Mouse (Mus musculus) adipocyte (in vitro differentiated cells): ENCODE data around the gene Pdia5.

ENCODE experiments used
- DNase-seq: peaks from one replicate; pipeline ENCODE4 v3.0.0-alpha.2; 2016; ENCODE audit warnings: low spot score

Gene Pdia5

DNA sequence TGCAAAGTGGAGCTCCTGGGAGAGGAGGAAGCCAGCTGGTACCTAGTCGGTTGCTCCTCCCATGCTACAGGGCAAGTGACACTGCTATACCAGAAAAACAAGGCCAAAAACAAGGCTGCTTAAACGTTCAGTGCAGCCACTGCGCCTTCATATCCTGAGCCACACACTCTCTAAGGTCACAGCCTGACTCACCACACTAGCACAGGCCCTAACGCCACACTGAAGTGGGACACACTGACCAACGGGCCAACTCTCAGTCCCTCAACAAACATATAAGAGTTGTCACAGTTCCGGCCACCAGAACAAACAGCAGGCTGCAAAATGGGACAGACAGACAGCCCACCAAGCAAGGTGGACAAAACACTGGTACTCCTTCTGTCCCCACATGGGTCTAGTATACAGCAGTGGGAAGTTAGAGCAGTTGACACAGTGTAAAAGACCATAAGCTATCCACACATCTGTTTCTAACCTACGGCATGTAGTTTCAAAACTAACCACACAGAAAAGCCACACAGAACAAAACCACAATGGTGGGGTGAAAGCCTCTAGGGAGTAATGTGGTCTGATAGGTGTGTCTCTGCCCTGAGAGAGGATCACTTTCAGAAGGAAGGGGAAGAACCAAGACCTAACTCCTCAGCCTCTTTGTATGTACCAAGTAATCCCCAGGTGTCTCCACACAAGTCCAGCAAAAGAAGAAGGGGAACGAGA, 6.0 kb downstream of the Pdia5 start:
- peak; percentile 4 for DNase-seq

- DNase-seq, result no peak
Observed at GRCm38 (mm10) chr16:35484105-35484504, 6.6 kb downstream of the Pdia5 start.

GRCm38 (mm10) chr16:35479301-35479700, 11.4 kb downstream of the Pdia5 start:
- DNase-seq, result peak; percentile 90

DNA sequence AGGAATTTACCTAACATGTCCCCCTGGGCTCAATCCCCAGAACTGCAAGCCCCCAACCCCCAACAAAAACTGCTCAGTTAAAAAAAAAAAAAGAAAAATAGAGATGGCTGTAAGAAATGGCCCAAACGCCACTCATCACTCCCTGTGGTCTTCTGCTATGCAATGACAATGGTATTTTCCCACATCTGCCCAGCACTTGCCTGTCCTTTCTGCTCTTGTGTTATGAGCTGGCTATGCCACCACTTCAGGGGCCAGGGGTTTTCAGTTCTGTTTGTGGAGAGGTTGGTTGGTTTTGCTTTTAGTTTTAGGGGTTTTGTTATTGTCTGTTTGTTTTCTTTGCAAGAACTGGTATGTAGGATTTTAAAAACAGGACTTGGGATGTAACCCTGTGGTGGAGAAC, 13.4 kb downstream of the Pdia5 start:
- no peak for DNase-seq

- peak; percentile 71 for DNase-seq
Observed at GRCm38 (mm10) chr16:35472569-35473275, 18.0 kb downstream of the Pdia5 start.

- peak; percentile 4 for DNase-seq
Observed at GRCm38 (mm10) chr16:35471841-35472568, 18.7 kb downstream of the Pdia5 start.

GRCm38 (mm10) chr16:35470983-35471382, 19.7 kb downstream of the Pdia5 start:
- no peak for DNase-seq

DNA sequence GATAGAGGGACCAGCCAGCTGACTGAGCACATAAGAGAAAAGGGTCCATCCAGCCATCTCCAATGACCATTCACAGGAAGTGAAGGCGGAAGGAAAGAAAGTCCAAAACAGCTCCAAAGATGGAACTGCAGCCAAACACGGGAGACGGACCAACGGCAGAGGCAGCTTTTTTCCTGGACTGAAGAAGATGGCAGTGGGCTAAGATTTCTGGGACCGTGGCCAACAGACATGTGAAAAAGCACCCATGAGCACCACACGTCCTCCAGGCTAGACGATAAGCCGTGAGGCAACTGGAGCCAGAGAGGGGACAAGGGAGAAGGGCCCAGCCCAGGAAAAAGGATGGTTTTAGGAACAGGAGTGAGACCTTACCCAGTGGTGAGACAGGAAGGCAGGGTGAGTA, 20.6 kb downstream of the Pdia5 start:
- DNase-seq, result no peak

GRCm38 (mm10) chr16:35469016-35469415, 21.7 kb downstream of the Pdia5 start:
- DNase-seq, result no peak

DNA sequence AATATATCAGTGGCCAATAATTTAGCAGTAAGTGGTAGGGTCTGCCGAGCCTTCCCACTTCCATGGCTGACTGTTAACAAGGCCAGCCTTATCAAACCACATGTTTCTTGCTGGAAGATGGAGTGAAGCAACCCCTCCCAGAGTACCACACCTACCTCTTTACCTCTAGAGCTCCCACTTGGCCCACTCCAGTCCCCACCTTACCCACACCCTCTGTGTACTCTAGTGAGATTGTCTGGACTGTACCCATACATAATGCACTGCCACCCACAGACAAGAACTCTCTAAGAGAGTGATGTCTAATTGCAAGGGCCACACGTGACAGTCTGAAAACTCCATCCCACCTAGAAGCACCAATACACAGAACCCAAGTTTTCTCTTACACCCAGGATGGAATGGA, 23.6 kb downstream of the Pdia5 start:
- no peak for DNase-seq

DNA sequence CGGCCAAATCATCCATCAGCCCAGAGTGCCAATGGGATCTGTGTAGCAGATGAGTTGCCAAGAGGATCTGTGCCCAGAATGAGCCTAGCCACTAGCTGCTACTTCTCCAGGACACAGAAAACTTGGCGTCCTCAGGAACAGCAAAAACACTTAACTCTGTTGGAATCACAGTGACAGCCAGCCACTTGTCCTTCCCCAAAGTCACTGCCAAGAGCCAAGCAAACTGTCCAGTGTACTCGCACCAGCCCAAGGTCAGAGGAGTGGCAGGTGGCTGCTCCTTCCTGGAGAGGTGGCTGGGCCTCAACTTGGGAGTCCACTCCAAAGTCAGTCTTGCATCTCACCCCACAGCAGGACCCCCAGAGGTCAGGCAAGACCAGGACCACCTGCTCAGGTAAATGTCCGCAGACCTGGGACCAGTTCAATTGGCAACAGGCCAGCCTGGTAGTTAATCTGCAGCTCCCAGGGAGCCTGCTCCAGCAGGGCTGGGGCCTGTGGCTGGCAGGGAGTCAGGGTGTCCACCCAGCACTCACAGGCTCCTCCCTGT, 24.8 kb downstream of the Pdia5 start:
- peak; percentile 35 for DNase-seq

- no peak for DNase-seq
Observed at GRCm38 (mm10) chr16:35464686-35465308, 25.9 kb downstream of the Pdia5 start.

- DNase-seq, result no peak
Observed at GRCm38 (mm10) chr16:35463708-35464107, 27.0 kb downstream of the Pdia5 start.

- DNase-seq, result no peak
Observed at GRCm38 (mm10) chr16:35462955-35463354, 27.7 kb downstream of the Pdia5 start.

DNA sequence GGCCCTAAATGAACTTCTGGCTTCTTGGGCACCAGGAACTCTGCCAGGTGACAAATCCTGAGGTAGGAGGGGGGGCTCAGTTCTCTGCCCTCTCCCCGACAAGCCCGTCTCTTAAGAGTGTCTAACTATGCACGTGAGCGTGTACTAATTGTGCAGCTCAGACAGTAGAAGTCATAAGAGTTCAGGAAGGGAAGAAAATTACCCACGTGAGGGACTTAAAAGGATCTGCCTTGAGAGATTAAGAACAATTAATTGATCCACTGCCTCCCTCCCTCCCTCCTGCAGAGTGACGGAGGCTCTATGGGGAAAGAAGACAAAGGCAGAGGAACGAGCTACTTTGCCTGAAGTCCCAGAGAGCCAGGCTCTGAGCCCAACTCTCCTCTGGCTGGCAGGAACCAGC, 31.1 kb downstream of the Pdia5 start:
- no peak for DNase-seq

- DNase-seq, result no peak
Observed at GRCm38 (mm10) chr16:35458297-35458696, 32.4 kb downstream of the Pdia5 start.

GRCm38 (mm10) chr16:35457488-35457887, 33.2 kb downstream of the Pdia5 start:
- no peak for DNase-seq

DNA sequence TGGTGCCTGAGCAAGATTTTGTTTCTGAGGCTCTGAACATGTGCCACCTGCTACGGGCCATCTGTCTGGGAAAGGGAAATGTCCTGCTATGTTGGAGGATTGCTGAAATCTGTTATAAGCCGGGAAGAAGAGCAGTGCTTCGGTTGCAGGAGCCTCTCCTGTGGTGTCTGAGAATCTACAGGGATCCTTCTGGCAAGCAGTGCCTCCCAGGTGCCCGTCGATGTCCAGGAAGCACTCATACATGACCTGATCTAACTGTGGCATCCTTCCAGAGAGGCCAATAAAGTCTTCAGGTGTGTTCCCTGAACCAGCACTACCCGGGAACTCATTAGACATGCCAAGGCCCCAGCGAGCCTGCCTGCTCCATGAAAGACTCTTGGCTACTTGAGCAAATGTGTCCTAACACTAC, 33.7 kb downstream of the Pdia5 start:
- DNase-seq, result no peak

- DNase-seq, result no peak
Observed at GRCm38 (mm10) chr16:35456305-35456704, 34.4 kb downstream of the Pdia5 start.

- no peak for DNase-seq
Observed at GRCm38 (mm10) chr16:35455822-35456221, 34.9 kb downstream of the Pdia5 start.

- DNase-seq, result no peak
Observed at GRCm38 (mm10) chr16:35450018-35450630, 40.5 kb downstream of the Pdia5 start.

GRCm38 (mm10) chr16:35442026-35442415, 48.7 kb downstream of the Pdia5 start:
- DNase-seq, result no peak
